Mouse (Mus musculus) left cerebral cortex, postnatal 36 days (tissue): ENCODE data around the gene Arhgap19. TPM values are rescaled to one million over a fixed set of nuclear protein-coding genes. Genes with fewer than 3 reads are reported as not detected.

Source experiments
- DNase-seq, 2 experiments: peaks; one replicate each; pipeline ENCODE4 v3.0.0; 2021 to 2022; ENCODE audit warnings: low spot score in 2 of 2, mixed read lengths in 1 of 2
- intact Hi-C: fragments of 180-260 bp; cut with DNase I; formaldehyde crosslinking; loops from one replicate; pipeline ENCODE4 v1.15.1; 2025
- total RNA-seq, 2 experiments: library from RNA; stranded (reverse); gene quantifications; 2 replicates each; pipeline ENCODE4 v1.2.3; 2021

The Arhgap19 gene
- total RNA-seq, 2 experiments from 2014 or later, result 2.7 to 3.4 TPM

- intact Hi-C loops, result no loop called here
- no peak for DNase-seq
Measured at GRCm38 (mm10) chr19:41807497-41807896, 5.7 kb upstream of the Arhgap19 start.

- no peak for DNase-seq
Measured at GRCm38 (mm10) chr19:41805831-41806230, 4.0 kb upstream of the Arhgap19 start.

GRCm38 (mm10) chr19:41803322-41803721, 1.5 kb upstream of the Arhgap19 start:
- intact Hi-C loops, result no loop called here

More at GRCm38 (mm10) chr19:41805831-41806230, 4.0 kb upstream of the Arhgap19 start:
- intact Hi-C loops, result no loop called here

GRCm38 (mm10) chr19:41800986-41801741, 683 bp downstream of the Arhgap19 start:
- DNase-seq, result no peak
- intact Hi-C loops, result no loop called here

More at GRCm38 (mm10) chr19:41803322-41803721, 1.5 kb upstream of the Arhgap19 start:
- DNase-seq, result no peak

DNA sequence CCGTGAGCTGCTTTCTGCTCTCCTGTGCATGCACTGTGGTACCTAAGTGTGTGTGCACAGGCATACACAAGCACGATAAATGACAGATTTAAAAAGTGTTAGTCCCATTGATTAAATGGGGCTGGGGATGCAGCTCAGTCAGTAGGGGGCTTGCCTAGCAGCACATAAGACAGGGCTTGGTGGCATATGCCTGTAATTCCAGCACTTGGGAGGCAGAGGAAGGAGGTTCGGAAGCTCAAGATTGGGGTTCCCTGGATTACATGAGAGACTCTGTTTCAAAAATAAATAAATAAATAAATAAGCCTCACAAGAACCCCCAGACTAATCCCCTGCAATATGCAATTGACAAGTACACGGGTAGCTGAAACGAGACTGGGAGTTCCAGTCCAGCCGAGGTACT, 1.4 kb downstream of the Arhgap19 start:
- intact Hi-C loops, result no loop called here
- no peak for DNase-seq

DNA sequence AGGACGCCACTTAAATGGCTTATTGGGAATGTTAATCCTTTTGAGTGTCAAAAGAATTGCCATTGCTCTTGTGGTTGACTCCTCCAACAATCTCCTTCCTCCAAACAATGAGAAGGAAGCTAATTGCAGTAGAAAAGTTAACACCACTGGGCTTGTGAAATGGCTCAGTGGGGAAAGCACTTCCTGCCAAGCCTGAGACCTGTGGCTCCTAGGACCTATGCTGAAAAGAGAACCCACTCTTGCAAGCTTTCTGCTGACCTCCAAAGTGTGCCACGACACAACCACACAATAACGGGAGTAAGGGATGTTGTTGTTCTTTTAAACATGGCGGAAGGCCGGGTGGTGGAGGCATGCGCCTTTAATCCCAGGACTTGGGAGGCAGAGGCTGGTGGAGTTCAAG, 4.3 kb downstream of the Arhgap19 start:
- intact Hi-C loops, result no loop called here
- DNase-seq, result no peak

GRCm38 (mm10) chr19:41796789-41797327, 5.0 kb downstream of the Arhgap19 start:
- DNase-seq, result no peak
- intact Hi-C loops, result no loop called here

DNA sequence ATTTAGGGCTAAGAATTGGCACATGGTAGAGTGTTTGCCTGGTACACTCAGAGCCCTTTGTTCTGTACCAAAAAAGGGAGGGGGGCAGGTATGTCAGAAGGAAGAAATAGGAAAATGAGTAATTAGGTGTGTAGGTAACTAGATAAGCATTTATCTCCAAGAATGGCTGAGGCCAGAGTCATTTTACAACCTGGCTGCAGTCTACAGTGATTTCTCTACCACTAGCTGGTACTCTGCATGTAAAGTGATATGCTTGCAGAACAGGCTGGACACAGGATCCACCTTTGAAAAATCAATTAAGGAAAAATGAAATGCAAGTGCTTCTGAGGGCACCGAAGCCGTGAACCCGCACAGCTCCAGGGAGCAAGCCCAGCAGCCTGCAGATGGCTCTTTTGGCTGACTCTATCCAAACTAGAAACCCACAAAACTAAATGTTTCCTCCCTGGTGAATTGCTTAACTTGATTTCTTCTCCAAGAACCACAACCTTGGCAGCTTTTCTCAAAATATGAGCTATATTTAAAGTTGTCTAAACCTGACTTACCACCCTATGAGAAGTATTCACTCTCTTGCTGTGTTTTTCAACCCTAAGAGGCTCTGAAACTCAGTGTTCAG, 5.6 kb downstream of the Arhgap19 start:
- intact Hi-C loops, result no loop called here

GRCm38 (mm10) chr19:41794901-41795300, 6.9 kb downstream of the Arhgap19 start:
- no peak for DNase-seq
- intact Hi-C loops, result no loop called here

More for the DNA sequence above, 5.6 kb downstream of the Arhgap19 start:
- no peak for DNase-seq

DNA sequence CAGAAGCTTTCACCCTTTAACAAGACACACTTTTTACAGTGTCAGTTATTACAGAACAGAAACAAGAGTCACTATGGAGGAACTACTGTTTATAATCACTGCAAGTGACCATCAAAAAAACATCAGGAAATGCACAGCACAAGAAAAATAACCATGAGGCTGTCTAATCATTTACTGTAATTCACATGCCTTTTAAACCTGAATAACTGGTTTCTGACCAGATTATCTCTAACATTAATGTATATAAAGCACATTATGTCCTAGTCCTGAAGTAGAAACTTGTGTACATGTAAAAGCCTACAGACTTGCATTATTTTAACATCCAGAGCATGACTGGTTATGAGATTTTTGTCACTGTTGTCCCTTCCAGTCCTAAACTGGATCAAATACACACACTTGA, 7.8 kb downstream of the Arhgap19 start:
- intact Hi-C loops, result no loop called here

DNA sequence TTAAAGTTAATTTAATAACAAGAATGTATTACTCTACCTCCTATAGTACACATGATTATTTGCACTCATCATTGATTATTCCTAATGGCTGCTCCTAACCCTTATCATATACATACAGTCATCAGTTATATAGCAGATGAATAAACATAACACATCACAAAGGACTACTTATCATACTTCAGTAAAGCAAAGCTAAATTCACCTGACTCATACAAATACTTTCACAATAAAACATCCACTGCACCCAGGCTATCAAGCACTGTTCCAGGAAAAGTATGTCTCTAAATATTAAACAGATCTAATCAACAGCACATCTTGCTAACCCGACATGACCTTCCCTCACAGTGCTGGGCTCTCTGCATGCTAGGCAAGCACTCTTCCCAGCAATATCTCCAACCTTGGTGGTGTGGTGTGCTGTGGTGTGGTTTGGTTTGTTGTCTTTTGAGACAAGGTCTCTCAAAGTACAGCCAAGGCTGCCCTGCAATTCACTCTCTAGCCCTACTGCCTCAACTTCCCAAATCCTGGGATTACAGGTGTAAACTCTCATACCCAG, 8.8 kb downstream of the Arhgap19 start:
- intact Hi-C loops, result no loop called here
- DNase-seq, result no peak

More for the DNA sequence above, 7.8 kb downstream of the Arhgap19 start:
- DNase-seq, result no peak

DNA sequence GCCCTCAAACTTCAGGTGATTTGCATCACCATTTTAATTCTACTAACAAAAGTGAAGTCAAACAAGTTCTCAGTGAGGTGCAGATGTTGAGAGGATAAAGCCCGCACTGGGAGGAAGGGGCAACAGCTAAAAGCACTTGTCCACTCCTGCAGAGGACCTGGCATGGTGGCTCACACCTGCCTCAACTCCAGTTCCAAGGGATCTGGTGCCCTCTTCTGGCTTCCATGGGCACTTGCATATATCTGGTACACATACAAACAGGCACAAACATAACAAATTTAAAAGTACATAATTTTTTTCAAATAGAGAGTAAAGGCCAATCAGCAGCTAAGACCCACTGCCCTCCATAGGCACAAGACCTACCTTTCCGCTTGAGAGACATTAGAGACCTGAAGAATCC, 10.5 kb downstream of the Arhgap19 start:
- DNase-seq, result no peak
- intact Hi-C loops, result no loop called here

DNA sequence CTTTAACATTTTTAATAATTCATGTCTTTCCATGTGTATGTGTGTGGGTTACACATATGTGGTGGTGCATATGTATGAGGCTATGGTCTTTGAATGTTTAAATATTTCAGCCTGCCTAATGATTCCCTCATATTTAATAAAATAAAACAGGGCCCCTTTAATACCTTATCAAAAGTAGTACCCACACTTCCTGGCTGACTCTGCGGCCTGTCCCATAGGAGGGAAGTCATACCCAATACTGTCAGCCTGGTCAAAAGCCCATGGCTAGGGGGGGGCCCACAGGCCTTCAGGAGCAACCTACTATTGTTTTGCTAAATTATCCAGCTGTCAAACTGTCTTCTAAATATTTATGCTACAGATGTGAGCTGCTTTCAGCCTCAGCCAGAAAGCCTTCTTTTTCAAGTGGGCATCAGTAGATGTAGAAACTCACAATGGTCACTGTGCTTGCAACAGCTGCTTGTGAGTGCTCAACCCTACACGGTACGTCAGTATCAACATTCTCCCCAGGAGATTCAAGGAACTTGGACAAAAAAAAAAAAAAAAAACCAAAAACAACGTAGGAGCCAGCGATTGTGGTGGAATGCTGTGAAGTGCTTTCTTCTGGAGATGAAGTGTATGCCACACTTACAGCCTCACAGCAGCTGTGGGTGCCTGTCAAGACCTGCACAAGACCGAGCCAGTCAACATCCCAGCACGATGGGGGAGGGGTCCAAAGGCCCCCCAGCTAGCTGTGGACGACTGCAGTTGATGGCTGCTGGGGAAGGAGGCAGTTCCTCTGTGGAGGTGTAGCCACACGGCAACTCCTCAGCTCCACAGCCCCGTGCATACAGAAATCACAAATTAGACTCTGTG, 12.5 kb downstream of the Arhgap19 start:
- intact Hi-C loops, result no loop called here
- no peak for DNase-seq

DNA sequence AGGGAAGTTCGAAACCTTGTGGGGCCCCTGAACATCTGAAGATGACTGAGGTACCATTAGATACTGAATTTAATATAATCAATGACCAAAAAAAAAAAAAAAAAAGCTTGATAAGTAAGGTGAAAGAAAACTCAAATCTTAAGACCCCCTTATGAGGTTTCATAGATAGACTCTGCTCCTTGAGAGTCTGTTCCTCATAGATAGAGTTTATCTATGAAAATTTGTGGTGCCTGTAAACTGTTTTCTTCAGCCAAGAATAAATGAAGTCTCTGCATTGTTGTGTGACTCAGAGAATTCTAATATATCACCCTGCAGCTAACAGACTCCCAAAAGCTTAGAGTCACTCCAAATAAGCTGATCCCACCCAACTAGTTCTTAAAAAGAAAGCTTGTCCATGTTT, 15.0 kb downstream of the Arhgap19 start:
- no peak for DNase-seq
- intact Hi-C loops, result no loop called here

GRCm38 (mm10) chr19:41777514-41777913, 24.3 kb downstream of the Arhgap19 start:
- intact Hi-C loops, result no loop called here
- DNase-seq, result no peak

GRCm38 (mm10) chr19:41768711-41769110, 33.1 kb downstream of the Arhgap19 start:
- no peak for DNase-seq
- intact Hi-C loops, result loop anchor here (10.0 kb wide), 1 partner anchor 454 kb away; no protein-coding TSS in a partner anchor

DNA sequence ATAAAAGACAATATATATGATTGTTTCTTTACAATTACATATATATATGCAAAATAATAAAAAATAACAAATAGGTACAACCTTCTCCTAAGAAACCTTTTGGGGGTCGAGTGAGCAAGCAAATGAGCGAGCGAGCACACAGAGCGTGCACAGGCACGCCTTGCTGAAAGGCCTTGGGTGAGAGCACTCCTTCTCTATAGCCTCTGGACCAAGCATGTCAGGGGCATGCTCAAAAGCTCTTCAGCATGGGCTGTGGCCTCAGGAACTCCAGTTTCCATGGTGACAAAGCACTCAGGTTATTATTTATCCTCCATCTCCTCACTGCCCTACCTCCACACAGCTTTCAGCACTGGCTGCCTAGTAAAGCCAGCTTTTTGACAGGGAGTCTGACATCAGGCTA, 35.2 kb downstream of the Arhgap19 start:
- no peak for DNase-seq
- intact Hi-C loops, result loop anchor here (10.0 kb wide), 1 partner anchor 452 kb away; no protein-coding TSS in a partner anchor

DNA sequence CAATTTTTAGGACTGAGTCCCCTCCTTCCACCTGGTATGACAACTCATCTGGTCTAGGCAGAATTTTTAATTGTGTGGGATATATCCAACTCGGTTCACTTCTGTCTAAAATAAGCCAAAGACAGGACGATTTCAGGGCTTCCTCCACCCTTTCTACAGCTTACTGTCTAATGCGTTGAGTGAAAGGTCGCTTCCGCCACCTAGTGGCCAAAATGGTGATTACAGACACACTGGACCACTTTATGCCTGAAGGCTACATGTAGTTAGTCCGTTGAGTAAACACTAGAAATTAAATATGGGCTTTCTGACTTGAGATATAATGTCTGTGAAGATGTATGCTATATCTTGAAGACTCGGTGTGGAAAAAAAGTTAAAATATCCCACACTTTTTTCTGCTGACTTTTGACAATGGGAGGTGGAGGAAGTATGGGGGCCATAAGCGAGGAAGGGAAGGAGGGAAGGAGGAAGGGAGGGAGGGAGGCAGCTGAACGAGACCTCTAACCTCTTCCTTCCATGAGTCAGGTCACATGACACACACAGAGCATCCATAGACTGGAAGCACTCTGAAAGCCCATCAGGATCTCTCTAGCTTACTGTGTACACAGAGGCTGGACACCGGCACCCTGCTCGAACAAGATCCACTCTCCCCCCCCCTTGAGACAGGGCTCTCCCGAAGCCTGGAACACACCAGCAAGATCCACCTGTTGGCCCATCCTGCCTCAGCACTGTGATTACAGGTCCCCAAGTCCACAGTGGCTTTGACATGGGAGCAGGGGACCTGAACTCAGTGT, 37.8 kb downstream of the Arhgap19 start:
- intact Hi-C loops, result loop anchor here (1.0 to 10.0 kb wide), 4 partner anchors 117 to 677 kb away; no protein-coding TSS in a partner anchor
- DNase-seq, result peak; percentile 81 to 89

GRCm38 (mm10) chr19:41761529-41761928, 40.3 kb downstream of the Arhgap19 start:
- no peak for DNase-seq
- intact Hi-C loops, result loop anchor here (5.0 to 10.0 kb wide), 2 partner anchors 447 to 674 kb away; no protein-coding TSS in a partner anchor
